Mouse (Mus musculus) limb, embryonic 14.5 days (tissue): ENCODE measurements around the gene Fam102a. TPM values are rescaled to one million over a fixed set of nuclear protein-coding genes. Genes with fewer than 3 reads are reported as not detected.

ENCODE experiments used
- ATAC-seq: fragments of 200-750 bp; cut with Nextera tagmentation; 2 replicates; pipeline ENCODE4 v1.8.0; 2017; ENCODE audit warnings: low read depth, moderate number of reproducible peaks, moderate TSS enrichment; ENCODE audit not compliant: low FRiP score
- DNase-seq: peaks from one replicate; pipeline ENCODE4 v3.0.0-alpha.2; 2015; ENCODE audit warnings: low spot score
- H3K27ac ChIP-seq: fragments of 300-500 bp; sonication (generic); replicated peaks from 2 replicates; pipeline ENCODE4 v1.5.1; 2014; ENCODE audit warnings: low read depth, mild to moderate bottlenecking, low read length, moderate library complexity, mixed read lengths
- H3K27me3 ChIP-seq: fragments of 300-500 bp; sonication (generic); 2 replicates; pipeline ENCODE4 v1.6.1; 2014; ENCODE audit warnings: low read length, mixed read lengths; ENCODE audit not compliant: control insufficient read depth, insufficient read depth
- H3K36me3 ChIP-seq: fragments of 300-500 bp; sonication (generic); 2 replicates; pipeline ENCODE4 v1.6.1; 2014; ENCODE audit warnings: mild to moderate bottlenecking, low read length, moderate library complexity, mixed read lengths; ENCODE audit not compliant: control insufficient read depth, insufficient read depth
- H3K4me1 ChIP-seq: fragments of 300-500 bp; sonication (generic); 2 replicates; pipeline ENCODE4 v1.6.1; 2014; ENCODE audit warnings: antibody characterized with exemption, low read length, mixed read lengths; ENCODE audit not compliant: control insufficient read depth, insufficient read depth
- H3K4me2 ChIP-seq: fragments of 300-500 bp; sonication (generic); replicated peaks from 2 replicates; pipeline ENCODE4 v1.6.1; 2014; ENCODE audit warnings: low read depth, mild to moderate bottlenecking, low read length, moderate library complexity; ENCODE audit not compliant: severe bottlenecking
- H3K4me3 ChIP-seq: fragments of 300-500 bp; sonication (generic); replicated peaks from 2 replicates; pipeline ENCODE4 v1.5.1; 2014; ENCODE audit warnings: low read length
- H3K9ac ChIP-seq: fragments of 300-500 bp; sonication (generic); 2 replicates; pipeline ENCODE4 v1.6.1; 2014; ENCODE audit warnings: mild to moderate bottlenecking, low read depth, low read length, moderate library complexity; ENCODE audit not compliant: severe bottlenecking
- H3K9me3 ChIP-seq: fragments of 300-500 bp; sonication (generic); 2 replicates; pipeline ENCODE4 v1.6.1; 2016; ENCODE audit warnings: low read length; ENCODE audit not compliant: control insufficient read depth
- POLR2A ChIP-seq: fragments of 200-500 bp; IDR thresholded peaks from 2 replicates; pipeline ENCODE4 v1.8.0; 2012; ENCODE audit warnings: inconsistent platforms, mild to moderate bottlenecking, moderate library complexity, borderline replicate concordance; ENCODE audit not compliant: insufficient read depth, insufficient read length; ENCODE audit errors: extremely low read depth
- WGBS: fragments of 180-500 bp; shearing (Covaris S2); extraction: QIAGEN DNeasy Blood & Tissue Kit; methylation state at CpG from one replicate; pipeline ENCODE4 v1.1.7; 2014; 5-methylcytosine and 5-hydroxymethylcytosine counted together
- polyA plus RNA-seq, 2 experiments: library from polyadenylated mRNA; depleted of rRNA in 1 of 2; stranded (reverse) in 1 of 2; unstranded in 1 of 2; fragments of >200 nt; fragmentation: Nextera tagmentation in 1 of 2; extraction: Ambion mirVana in 1 of 2; gene quantifications; 2 replicates each; pipeline versions ENCODE4 v1.2.1 to v1.2.3; 2012 to 2014

Gene Fam102a
- polyA plus RNA-seq, 2 experiments: 15.3 to 17.2 TPM

DNA sequence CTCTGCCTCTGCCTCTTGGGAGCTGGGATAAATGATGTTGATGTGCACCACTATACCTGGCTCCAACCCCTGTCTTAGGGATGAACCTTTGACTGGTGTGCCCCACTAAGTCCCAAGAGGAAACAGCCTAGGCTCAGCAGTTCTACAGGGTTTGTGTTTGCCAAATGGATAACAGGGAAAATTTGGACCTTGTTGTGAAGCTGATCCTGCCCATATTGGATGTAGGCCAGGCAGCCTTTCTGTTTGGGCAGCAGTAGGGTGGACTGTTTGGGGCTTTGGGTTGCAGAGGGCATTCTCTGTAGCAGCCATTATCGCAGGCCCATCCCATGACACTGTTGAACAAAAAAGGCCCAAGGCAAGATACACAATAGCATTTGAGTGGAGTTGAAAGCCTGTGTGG is 11.8 kb downstream of the Fam102a start:
- WGBS: 100% methylated on average over 1 of the region's 1 CpGs
- no peak overlapping the region for H3K9ac ChIP-seq
- no peaks in the 10 kb centered on the region for H3K9me3 ChIP-seq
- no peak for ATAC-seq
- H3K27ac ChIP-seq: no peak overlapping the region
- H3K36me3 ChIP-seq: no peaks in the 10 kb centered on the region; the same call in 1 of the 2 replicates
- H3K4me2 ChIP-seq: no peak overlapping the region
- no peak overlapping the region for H3K4me3 ChIP-seq
- H3K4me1 ChIP-seq: peaks cover 27% of the 10 kb centered on the region
- DNase-seq: no peak
- TF ChIP-seq POLR2A: no peak
- no peaks in the 10 kb centered on the region for H3K27me3 ChIP-seq

GRCm38 (mm10) chr2:32547380-32547779 is 12.2 kb downstream of the Fam102a start:
- Histone ChIP-seq H3K4me2 (no peak overlapping the region), H3K36me3 (no peaks in the 10 kb centered on the region; the same call in 1 of the 2 replicates), H3K4me3 (no peak overlapping the region), H3K27me3 (no peaks in the 10 kb centered on the region), H3K9me3 (no peaks in the 10 kb centered on the region), H3K4me1 (peaks cover 27% of the 10 kb centered on the region), H3K27ac (no peak overlapping the region), H3K9ac (no peak overlapping the region)
- ATAC-seq (no peak), DNase-seq (no peak)
- WGBS: 90% methylated on average over 5 of the region's 5 CpGs
- TF ChIP-seq POLR2A: no peak

GRCm38 (mm10) chr2:32547964-32548739 is 13.0 kb downstream of the Fam102a start:
- Histone ChIP-seq H3K36me3 (no peaks in the 10 kb centered on the region; the same call in 1 of the 2 replicates), H3K27me3 (no peaks in the 10 kb centered on the region), H3K9me3 (no peaks in the 10 kb centered on the region), H3K4me2 (no peak overlapping the region), H3K9ac (no peak overlapping the region), H3K4me3 (no peak overlapping the region), H3K4me1 (peaks cover 20% of the 10 kb centered on the region), H3K27ac (no peak overlapping the region)
- no peak for TF ChIP-seq POLR2A
- 91% methylated on average over 7 of the region's 7 CpGs for WGBS
- ATAC-seq (no peak), DNase-seq (no peak)

- ATAC-seq: no peak
- Histone ChIP-seq H3K4me2 (no peak overlapping the region), H3K9ac (no peak overlapping the region), H3K27me3 (no peaks in the 10 kb centered on the region), H3K4me3 (no peak overlapping the region), H3K27ac (peak overlapping the region; percentile 67), H3K4me1 (peaks cover 19% of the 10 kb centered on the region), H3K36me3 (no peaks in the 10 kb centered on the region; the same call in 1 of the 2 replicates), H3K9me3 (no peaks in the 10 kb centered on the region)
- peak; percentile 33 for DNase-seq
- 58% methylated on average over 9 of the region's 9 CpGs for WGBS
- no peak for TF ChIP-seq POLR2A
Measured at GRCm38 (mm10) chr2:32549171-32549570, 14.0 kb downstream of the Fam102a start.

DNA sequence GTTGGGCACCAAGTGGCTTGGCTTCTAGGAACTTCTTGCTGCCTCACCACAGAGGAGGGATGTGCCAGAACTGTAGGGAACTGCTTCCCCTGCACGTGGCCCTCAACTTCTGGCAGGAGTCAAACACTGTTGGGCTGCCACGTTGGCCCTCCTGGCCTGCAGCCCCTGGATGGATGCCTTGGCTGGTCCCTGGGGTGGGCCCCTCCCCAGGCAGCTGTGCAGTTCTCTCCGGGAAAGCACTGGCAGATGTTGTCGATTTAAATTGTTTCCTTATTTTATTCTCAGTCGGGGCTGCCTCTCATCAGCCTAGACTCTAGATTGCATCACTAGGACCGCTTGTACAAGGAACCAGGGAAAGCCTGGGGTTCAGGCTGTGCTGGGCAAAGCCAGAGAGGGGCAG is 14.6 kb downstream of the Fam102a start:
- peak; percentile 78 for ATAC-seq
- Histone ChIP-seq H3K4me2 (0 out of 2 replicates have a peak overlapping the region, but pooled peaks have one; percentile 0), H3K9me3 (no peaks in the 10 kb centered on the region), H3K27ac (peak overlapping the region; percentile 67), H3K4me1 (peaks cover 19% of the 10 kb centered on the region), H3K9ac (peak overlapping the region; percentile 45), H3K4me3 (no peak overlapping the region), H3K36me3 (no peaks in the 10 kb centered on the region; the same call in 1 of the 2 replicates), H3K27me3 (no peaks in the 10 kb centered on the region)
- peak; percentile 76 for DNase-seq
- TF ChIP-seq POLR2A: no peak
- WGBS: 23% methylated on average over 6 of the region's 6 CpGs

DNA sequence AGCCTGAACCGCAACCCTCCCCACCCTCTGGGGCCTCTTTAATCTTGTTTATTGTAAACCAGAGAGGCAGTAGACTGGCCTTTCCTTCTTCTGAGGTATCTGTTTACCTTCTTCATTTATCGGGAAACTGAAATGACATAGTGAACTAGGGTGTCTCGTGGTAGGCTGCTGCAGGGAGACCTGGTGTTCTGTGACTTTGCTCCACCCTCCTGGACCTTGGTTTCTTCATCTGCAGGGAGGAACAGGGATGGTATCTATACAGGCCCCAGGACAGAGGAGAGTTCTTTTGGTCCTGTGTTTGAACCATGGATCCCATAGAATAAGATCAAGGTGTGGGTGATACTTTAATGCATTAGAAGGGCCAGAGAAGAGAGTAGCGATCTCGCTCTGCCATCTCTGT is 16.1 kb downstream of the Fam102a start:
- Histone ChIP-seq H3K9ac (no peak overlapping the region), H3K36me3 (no peaks in the 10 kb centered on the region; the same call in none of the 2 replicates), H3K27me3 (no peaks in the 10 kb centered on the region), H3K9me3 (no peaks in the 10 kb centered on the region), H3K4me1 (peaks cover 25% of the 10 kb centered on the region), H3K27ac (no peak overlapping the region), H3K4me2 (no peak overlapping the region), H3K4me3 (no peak overlapping the region)
- DNase-seq: no peak
- ATAC-seq: no peak
- TF ChIP-seq POLR2A: no peak
- WGBS: 71% methylated on average over 5 of the region's 5 CpGs
